Mouse (Mus musculus) liver, embryonic 14 days (tissue): ENCODE measurements around the gene Tmem237. TPM values are rescaled to one million over a fixed set of nuclear protein-coding genes. Genes with fewer than 3 reads are reported as not detected.

Source experiments
- polyA plus RNA-seq: library from polyadenylated mRNA; depleted of rRNA; stranded (reverse); fragments of >200 nt; gene quantifications from 2 replicates; pipeline ENCODE4 v1.2.3, GENCODE M21; 2012; rRNA removed

Gene Tmem237
- polyA plus RNA-seq, result 4.2 and 4.9 TPM in 2 replicates

GRCm38 (mm10) chr1:59119720-59120457, at the start of gene Tmem237:
TSS of gene Tmem237 (minus strand) at chr1:59120408.

GRCm38 (mm10) chr1:59163030-59163461, 42.8 kb upstream of the Tmem237 start, which contains the start of gene Mpp4:
TSS of gene Mpp4 (minus strand) at chr1:59163389.

GRCm38 (mm10) chr1:59094705-59095104, 25.5 kb downstream of the Tmem237 start, which contains the start of gene C2cd6:
TSS of gene C2cd6 (minus strand) at chr1:59094900.

Other genes with a start within 250 kb of the Tmem237 start
- gene Trak2, start 147.0 kb downstream of the Tmem237 start, polyA plus RNA-seq, result 41.0 and 57.1 TPM in 2 replicates
- gene Stradb, start 146.9 kb downstream of the Tmem237 start, polyA plus RNA-seq, result 14.8 and 18.7 TPM in 2 replicates
- not detected in 2 replicates for gene C2cd6, start 25.5 kb downstream of the Tmem237 start, polyA plus RNA-seq
- gene Mpp4, start 43.0 kb upstream of the Tmem237 start, polyA plus RNA-seq, result 0.48 and 0.49 TPM in 2 replicates
- gene Als2, start 116.8 kb upstream of the Tmem237 start, polyA plus RNA-seq, result 3.5 and 3.9 TPM in 2 replicates
- 0.02 TPM in 1 of 2 replicates, not detected in the other for gene Cdk15, start 136.5 kb upstream of the Tmem237 start, polyA plus RNA-seq